ENCODE assay signal across 23 mouse cellular contexts in genomic region chr11:41951898-41952297, GRCm38 (mm10). TPM values are rescaled to one million over a fixed set of nuclear protein-coding genes. Genes with fewer than 3 reads are reported as not detected.
"Had no signal": no experiment of that assay in that cellular context is flagged by ENCODE, and none has a peak within 500 bp of the region (broad histone marks: within the 10 kb centered on the region; RNA-seq: fewer than 3 reads in every experiment).

No protein-coding gene starts in this region.

- H3K4me2 ChIP-seq: lung, embryonic 15.5 days; midbrain, embryonic 12.5 days; neural tube, embryonic 12.5 days had no signal

- H3K9ac ChIP-seq: liver, postnatal 0 days; lung, embryonic 15.5 days; midbrain, embryonic 12.5 days; neural tube, embryonic 12.5 days had no signal

- H3K36me3 ChIP-seq: lung, embryonic 15.5 days; midbrain, embryonic 10.5 days; midbrain, embryonic 12.5 days; neural tube, embryonic 12.5 days had no signal

- H3K27ac ChIP-seq: lung, embryonic 15.5 days; macrophage; midbrain, embryonic 10.5 days; midbrain, embryonic 12.5 days; neural tube, embryonic 12.5 days had no signal

- DNase-seq: liver, postnatal 0 days; lung, adult 2 months; lung, postnatal 14 days; lung, postnatal 36 days; midbrain, embryonic 14.5 days; right cerebral cortex, postnatal 14 days; right cerebral cortex, postnatal 4 days; spleen, adult 18-20 months; thymus, adult 2 months; thymus, postnatal 25 days; thymus, postnatal 4 days had no signal

- H3K9me3 ChIP-seq: lung, embryonic 15.5 days; midbrain, embryonic 10.5 days; midbrain, embryonic 12.5 days; neural tube, embryonic 12.5 days had no signal

- ATAC-seq: liver, postnatal 0 days; lung, postnatal 0 days; midbrain, embryonic 16.5 days had no signal

- H3K27me3 ChIP-seq: lung, embryonic 15.5 days; midbrain, embryonic 12.5 days; neural tube, embryonic 12.5 days had no signal

- H3K4me3 ChIP-seq: lung, embryonic 15.5 days; midbrain, embryonic 10.5 days; midbrain, embryonic 12.5 days; neural tube, embryonic 12.5 days had no signal

- H3K4me1 ChIP-seq: lung, embryonic 15.5 days; midbrain, embryonic 10.5 days; midbrain, embryonic 12.5 days; neural tube, embryonic 12.5 days had no signal

RNA-seq across cellular contexts. Expression of gene Gabrg2, which starts 48.8 kb away (rescaled TPM):
- total RNA-seq: megakaryocyte progenitor cell, adult 5-6 weeks; megakaryocyte-erythroid progenitor cell, adult 5-6 weeks; neutrophil, adult 5-6 weeks had no signal
- polyA plus RNA-seq: liver, postnatal 0 days; lung, adult 2 months; lung, postnatal 0 days; macrophage; small intestine, adult 2 months; thymus, adult 2 months; urinary bladder, adult 2 months had no signal
